Mouse (Mus musculus) liver (tissue): ENCODE results near the gene Arhgdig.
A peak's percentile ranks its signal among the peaks of the same experiment; 100 is the strongest.

Experiments used
- DNase-seq: peaks from one replicate; pipeline ENCODE4 v3.0.0-alpha.2; 2020; ENCODE audit warnings: mixed read lengths

The Arhgdig gene

GRCm38 (mm10) chr17:26207686-26208085 is at the start of gene Arhgdig:
Gene Arhgdig, minus strand, starts transcription at chr17:26207786.
- DNase-seq: no peak

GRCm38 (mm10) chr17:26255313-26255712 is 47.7 kb upstream of the Arhgdig start:
- no peak for DNase-seq

GRCm38 (mm10) chr17:26253399-26253798 is 45.8 kb upstream of the Arhgdig start:
- DNase-seq: no peak

GRCm38 (mm10) chr17:26252539-26253251 is 45.1 kb upstream of the Arhgdig start, which contains the start of gene Luc7l:
Gene Luc7l, plus strand, starts transcription at chr17:26252896.
- DNase-seq: peak; percentile 94

GRCm38 (mm10) chr17:26251886-26252538 is 44.4 kb upstream of the Arhgdig start:
- DNase-seq: no peak

- peak; percentile 95 for DNase-seq
Measured at GRCm38 (mm10) chr17:26244101-26244841, 36.7 kb upstream of the Arhgdig start, which contains the start of gene Fam234a. Gene Fam234a, minus strand, starts transcription at chr17:26244242.

- peak; percentile 62 for DNase-seq
Measured at GRCm38 (mm10) chr17:26243471-26244100, 36.0 kb upstream of the Arhgdig start.

- DNase-seq: no peak
Measured at GRCm38 (mm10) chr17:26240990-26241389, 33.4 kb upstream of the Arhgdig start.

- peak; percentile 21 for DNase-seq
Measured at GRCm38 (mm10) chr17:26240120-26240790, 32.7 kb upstream of the Arhgdig start.

GRCm38 (mm10) chr17:26239551-26239950 is 32.0 kb upstream of the Arhgdig start:
- DNase-seq: no peak

GRCm38 (mm10) chr17:26237667-26238066 is 30.1 kb upstream of the Arhgdig start:
- DNase-seq: no peak

- no peak for DNase-seq
Measured at GRCm38 (mm10) chr17:26235077-26235815, 27.7 kb upstream of the Arhgdig start.

- DNase-seq: no peak
Measured at GRCm38 (mm10) chr17:26234386-26234785, 26.8 kb upstream of the Arhgdig start.

- DNase-seq: peak; percentile 35
Measured at GRCm38 (mm10) chr17:26232863-26233262, 25.3 kb upstream of the Arhgdig start.

- DNase-seq: no peak
Measured at GRCm38 (mm10) chr17:26231156-26231555, 23.6 kb upstream of the Arhgdig start.

GRCm38 (mm10) chr17:26229776-26230175 is 22.2 kb upstream of the Arhgdig start:
- no peak for DNase-seq

- DNase-seq: no peak
Measured at GRCm38 (mm10) chr17:26225150-26225549, 17.6 kb upstream of the Arhgdig start.

GRCm38 (mm10) chr17:26221508-26221907 is 13.9 kb upstream of the Arhgdig start:
- DNase-seq: no peak

GRCm38 (mm10) chr17:26212681-26213080 is 5.1 kb upstream of the Arhgdig start:
- DNase-seq: no peak

- no peak for DNase-seq
Measured at GRCm38 (mm10) chr17:26212241-26212640, 4.7 kb upstream of the Arhgdig start.

GRCm38 (mm10) chr17:26206392-26206791 is 1.2 kb downstream of the Arhgdig start:
- DNase-seq: no peak

- DNase-seq: no peak
Measured at GRCm38 (mm10) chr17:26204766-26205165, 2.8 kb downstream of the Arhgdig start.
